Mouse (Mus musculus) inflammation-experienced regulatory T-cells, adult 6 months (primary cell): ENCODE data around the gene Clec4a1. TPM values are rescaled to one million over a fixed set of nuclear protein-coding genes. Genes with fewer than 3 reads are reported as not detected.
A peak's percentile ranks its signal among the peaks of the same experiment; 100 is the strongest.

ENCODE experiments used
- ATAC-seq: one replicate; pipeline ENCODE4 v1.8.0; 2017
- polyA plus RNA-seq, 3 experiments: library from polyadenylated mRNA; unstranded; fragments of 100-300 nt; shearing (Covaris generic); gene quantifications; one replicate each; pipeline ENCODE4 v1.2.1; 2017

Gene Clec4a1
- under 1 TPM in 2 of 3 experiments, not detected in 1; 0.79 to 0.99 TPM for polyA plus RNA-seq

GRCm38 (mm10) chr6:122921451-122921850, at the start of gene Clec4a1:
Gene Clec4a1 (plus strand): TSS chr6:122921848.
- no peak for ATAC-seq

GRCm38 (mm10) chr6:122872800-122873199, 48.8 kb upstream of the Clec4a1 start:
- peak; percentile 51 for ATAC-seq

GRCm38 (mm10) chr6:122873871-122874719, 47.6 kb upstream of the Clec4a1 start, which contains the start of gene Necap1:
Gene Necap1 (plus strand): TSS chr6:122874474.
- peak; percentile 90 for ATAC-seq

- peak; percentile 40 for ATAC-seq
These were observed 46.8 kb upstream of the Clec4a1 start for GRCm38 (mm10) chr6:122874720-122875389.

GRCm38 (mm10) chr6:122879141-122879735, 42.4 kb upstream of the Clec4a1 start:
- no peak for ATAC-seq

GRCm38 (mm10) chr6:122879781-122880505, 41.7 kb upstream of the Clec4a1 start:
- ATAC-seq, result no peak

GRCm38 (mm10) chr6:122881287-122881686, 40.4 kb upstream of the Clec4a1 start:
- ATAC-seq, result no peak

- no peak for ATAC-seq
These were observed 38.0 kb upstream of the Clec4a1 start for GRCm38 (mm10) chr6:122883603-122884002.

GRCm38 (mm10) chr6:122889599-122889998, 32.0 kb upstream of the Clec4a1 start:
- no peak for ATAC-seq

GRCm38 (mm10) chr6:122892442-122893049, 29.1 kb upstream of the Clec4a1 start:
- ATAC-seq, result peak; percentile 65

GRCm38 (mm10) chr6:122919922-122920321, 1.7 kb upstream of the Clec4a1 start:
- no peak for ATAC-seq

- no peak for ATAC-seq
These were observed 13.2 kb downstream of the Clec4a1 start for GRCm38 (mm10) chr6:122934845-122935244.

GRCm38 (mm10) chr6:122939618-122940017, 18.0 kb downstream of the Clec4a1 start:
- ATAC-seq, result no peak

GRCm38 (mm10) chr6:122946760-122947159, 25.1 kb downstream of the Clec4a1 start:
- no peak for ATAC-seq

- ATAC-seq, result no peak
These were observed 30.8 kb downstream of the Clec4a1 start, which contains the start of gene Clec4a3 for GRCm38 (mm10) chr6:122952401-122952800. Gene Clec4a3 (plus strand): TSS chr6:122952515.

- ATAC-seq, result no peak
These were observed 42.9 kb downstream of the Clec4a1 start for GRCm38 (mm10) chr6:122964562-122964961.

GRCm38 (mm10) chr6:122969048-122969447, 47.4 kb downstream of the Clec4a1 start:
- no peak for ATAC-seq

Other genes with a start within 250 kb of the Clec4a1 start
- under 1 TPM in 1 of 3 experiments, not detected in 2; 0.16 TPM for gene Nanog, start 214.4 kb upstream of the Clec4a1 start, polyA plus RNA-seq
- gene Slc2a3, start 120.2 kb upstream of the Clec4a1 start, polyA plus RNA-seq, result 10 to 100 TPM; 59.4 to 80.7 (median 70.8) TPM
- 10 to 100 TPM in 1 of 3 experiments, 1 to 10 TPM in 2; 6.6 to 10.9 (median 9.3) TPM for gene Foxj2, start 101.9 kb upstream of the Clec4a1 start, polyA plus RNA-seq
- gene C3ar1, start 65.7 kb upstream of the Clec4a1 start, polyA plus RNA-seq, result under 1 TPM; 0.24 to 0.46 (median 0.38) TPM
- 10 to 100 TPM; 36.9 to 60.8 (median 55.5) TPM for gene Necap1, start 47.4 kb upstream of the Clec4a1 start, polyA plus RNA-seq
- gene Clec4a3, start 30.7 kb downstream of the Clec4a1 start, polyA plus RNA-seq, result under 1 TPM in 2 of 3 experiments, not detected in 1; 0.53 to 0.72 TPM
- under 1 TPM in 1 of 3 experiments, not detected in 2; 0.88 TPM for gene Clec4a4, start 68.5 kb downstream of the Clec4a1 start, polyA plus RNA-seq
- gene Clec4b1, start 128.1 kb downstream of the Clec4a1 start, polyA plus RNA-seq, result not detected
- gene Clec4a2, start 184.6 kb downstream of the Clec4a1 start, polyA plus RNA-seq, result not detected